Mouse (Mus musculus) heart, embryonic 15.5 days (tissue): ENCODE results near the gene Asxl1. TPM values are rescaled to one million over a fixed set of nuclear protein-coding genes. Genes with fewer than 3 reads are reported as not detected.

ENCODE experiments used
- ATAC-seq: fragments of 200-750 bp; cut with Nextera tagmentation; replicated peaks from 2 replicates; pipeline ENCODE4 v1.8.0; 2017; ENCODE audit warnings: low read depth, moderate TSS enrichment; ENCODE audit not compliant: insufficient number of reproducible peaks, insufficient read depth, low FRiP score
- H3K27ac ChIP-seq: fragments of 300-500 bp; sonication (generic); 2 replicates; pipeline ENCODE4 v1.5.1; 2015; ENCODE audit warnings: mild to moderate bottlenecking, inconsistent platforms
- H3K27me3 ChIP-seq: fragments of 300-500 bp; sonication (generic); 2 replicates; pipeline ENCODE4 v1.6.1; 2015; ENCODE audit warnings: inconsistent platforms
- H3K36me3 ChIP-seq: fragments of 300-500 bp; sonication (generic); 2 replicates; pipeline ENCODE4 v1.6.1; 2015; ENCODE audit warnings: mild to moderate bottlenecking, inconsistent platforms
- H3K4me1 ChIP-seq: fragments of 300-500 bp; sonication (generic); replicated peaks from 2 replicates; pipeline ENCODE4 v1.6.1; 2015; ENCODE audit warnings: inconsistent platforms
- H3K4me2 ChIP-seq: fragments of 300-500 bp; sonication (generic); 2 replicates; pipeline ENCODE4 v1.6.1; 2015; ENCODE audit warnings: inconsistent platforms, mild to moderate bottlenecking, moderate library complexity
- H3K4me3 ChIP-seq: fragments of 300-500 bp; sonication (generic); 2 replicates; pipeline ENCODE4 v1.5.1; 2015; ENCODE audit warnings: mild to moderate bottlenecking, inconsistent platforms
- H3K9ac ChIP-seq: fragments of 300-500 bp; sonication (generic); 2 replicates; pipeline ENCODE4 v1.6.1; 2015; ENCODE audit warnings: mild to moderate bottlenecking, inconsistent platforms
- H3K9me3 ChIP-seq: fragments of 300-500 bp; sonication (generic); replicated peaks from 2 replicates; pipeline ENCODE4 v1.6.1; 2016; ENCODE audit warnings: inconsistent platforms
- WGBS: fragments of 180-500 bp; shearing (Covaris S2); methylation state at CpG from one replicate; pipeline ENCODE4 v1.1.7; 2015; ENCODE audit warnings: mixed read lengths; 5-methylcytosine and 5-hydroxymethylcytosine counted together
- polyA plus RNA-seq: library from polyadenylated mRNA; unstranded; fragments of >200 nt; fragmentation: Nextera tagmentation; extraction: Ambion mirVana; gene quantifications from 2 replicates; pipeline ENCODE4 v1.2.1, GENCODE M21; 2015

Asxl1 gene
- polyA plus RNA-seq, 1 experiment from 2014 or later: 9.8 TPM

- Histone ChIP-seq H3K4me3 (no peak overlapping the region), H3K27me3 (no peaks in the 10 kb centered on the region), H3K36me3 (peaks cover 54% of the 10 kb centered on the region), H3K9me3 (no peaks in the 10 kb centered on the region), H3K9ac (no peak overlapping the region), H3K4me2 (no peak overlapping the region), H3K4me1 (peaks cover 3% of the 10 kb centered on the region; the same call in 1 of the 2 replicates), H3K27ac (peak overlapping the region; percentile 38; the same call in 1 of the 2 replicates)
- 67% methylated on average over 8 of the region's 8 CpGs for WGBS
- no peak for ATAC-seq
These were observed 26.5 kb upstream of the Asxl1 start for GRCm38 (mm10) chr2:153319036-153319643.

DNA sequence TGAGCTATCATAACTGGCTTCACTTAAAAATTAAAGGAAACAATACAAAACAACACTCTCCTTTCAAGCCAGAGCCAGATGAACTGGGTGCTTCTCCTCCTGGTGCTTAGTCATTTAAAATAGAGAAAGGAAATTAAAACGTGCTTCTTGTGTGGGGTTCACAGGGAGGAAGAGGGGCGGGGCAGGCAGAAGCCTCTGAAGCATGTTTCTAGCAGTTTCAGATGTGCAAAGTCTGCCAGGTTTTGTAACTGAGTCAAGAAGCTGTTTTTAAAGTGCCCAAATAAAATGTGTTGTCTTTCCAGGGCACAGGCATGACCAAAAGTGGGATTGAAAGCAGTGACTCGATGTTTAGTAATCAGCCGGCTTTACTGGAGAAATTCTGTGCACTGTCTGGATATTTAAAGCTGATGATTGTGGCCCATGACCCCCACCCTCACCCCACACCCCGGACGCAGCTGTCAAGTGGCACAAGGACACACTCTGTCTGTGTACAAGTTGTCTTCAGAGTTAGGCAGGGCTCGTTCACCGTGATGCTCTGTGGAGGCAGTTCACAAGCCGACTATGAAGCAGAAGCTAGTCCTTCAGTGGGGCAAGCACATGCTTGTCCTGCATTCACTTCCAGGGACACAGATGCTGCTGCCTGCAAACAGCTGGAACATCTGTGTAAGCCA is 19.8 kb upstream of the Asxl1 start:
- H3K27me3 ChIP-seq: no peaks in the 10 kb centered on the region
- no peaks in the 10 kb centered on the region for H3K4me1 ChIP-seq
- H3K27ac ChIP-seq: no peak overlapping the region
- no peaks in the 10 kb centered on the region for H3K9me3 ChIP-seq
- WGBS: 67% methylated on average over 9 of the region's 9 CpGs
- no peak overlapping the region for H3K9ac ChIP-seq
- H3K4me3 ChIP-seq: no peak overlapping the region
- peaks cover 51% of the 10 kb centered on the region for H3K36me3 ChIP-seq
- no peak for ATAC-seq
- no peak overlapping the region for H3K4me2 ChIP-seq

DNA sequence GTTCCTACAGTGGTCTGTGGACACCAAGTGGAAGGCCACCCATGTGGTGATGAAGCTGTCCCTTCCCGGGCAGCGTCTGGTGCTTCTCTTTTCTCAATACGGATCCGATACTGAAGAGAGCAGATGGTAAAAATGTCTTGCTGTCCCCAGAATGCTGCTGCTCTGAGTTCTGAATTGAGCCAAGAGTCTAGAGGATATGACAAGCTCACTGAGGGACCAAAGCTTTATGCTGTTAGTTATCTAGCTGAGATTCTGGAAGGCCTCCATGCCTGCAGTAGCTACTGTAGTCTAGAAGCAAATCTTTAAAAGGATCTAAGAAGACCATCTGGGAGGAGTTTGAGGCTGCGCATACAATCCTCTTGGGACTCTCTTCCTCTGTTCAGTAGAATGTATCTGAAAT is 13.4 kb upstream of the Asxl1 start:
- no peak for ATAC-seq
- Histone ChIP-seq H3K27ac (no peak overlapping the region), H3K9me3 (no peaks in the 10 kb centered on the region), H3K4me3 (no peak overlapping the region), H3K4me1 (peaks cover 2% of the 10 kb centered on the region), H3K36me3 (peaks cover 18% of the 10 kb centered on the region; the same call in 1 of the 2 replicates), H3K9ac (no peak overlapping the region), H3K27me3 (no peaks in the 10 kb centered on the region), H3K4me2 (no peak overlapping the region)
- 92% methylated on average over 5 of the region's 5 CpGs for WGBS

GRCm38 (mm10) chr2:153332981-153333380 is 12.6 kb upstream of the Asxl1 start:
- ATAC-seq: no peak
- Histone ChIP-seq H3K4me2 (no peak overlapping the region), H3K9ac (no peak overlapping the region), H3K27ac (0 out of 2 replicates have a peak overlapping the region, but pooled peaks have one; percentile 46), H3K27me3 (no peaks in the 10 kb centered on the region), H3K4me3 (no peak overlapping the region), H3K36me3 (peaks cover 18% of the 10 kb centered on the region; the same call in 1 of the 2 replicates), H3K4me1 (peaks cover 8% of the 10 kb centered on the region), H3K9me3 (no peaks in the 10 kb centered on the region)
- 93% methylated on average over 3 of the region's 3 CpGs for WGBS

GRCm38 (mm10) chr2:153333822-153334232 is 11.8 kb upstream of the Asxl1 start:
- WGBS: 62% methylated on average over 6 of the region's 6 CpGs
- Histone ChIP-seq H3K4me3 (no peak overlapping the region), H3K27me3 (no peaks in the 10 kb centered on the region), H3K27ac (peak overlapping the region; percentile 46), H3K9me3 (no peaks in the 10 kb centered on the region), H3K4me2 (no peak overlapping the region), H3K4me1 (peaks cover 8% of the 10 kb centered on the region), H3K9ac (no peak overlapping the region), H3K36me3 (peaks cover 13% of the 10 kb centered on the region; the same call in 1 of the 2 replicates)
- ATAC-seq: no peak

- H3K36me3 ChIP-seq: peaks cover 10% of the 10 kb centered on the region; the same call in 1 of the 2 replicates
- H3K9ac ChIP-seq: no peak overlapping the region
- peaks cover 8% of the 10 kb centered on the region for H3K4me1 ChIP-seq
- no peaks in the 10 kb centered on the region for H3K27me3 ChIP-seq
- no peak overlapping the region for H3K4me3 ChIP-seq
- no peaks in the 10 kb centered on the region for H3K9me3 ChIP-seq
- no peak overlapping the region for H3K4me2 ChIP-seq
- H3K27ac ChIP-seq: peak overlapping the region; percentile 46; the same call in 1 of the 2 replicates
- no peak for ATAC-seq
- WGBS: 72% methylated on average over 3 of the region's 3 CpGs
These were observed 11.3 kb upstream of the Asxl1 start for GRCm38 (mm10) chr2:153334281-153334680.

DNA sequence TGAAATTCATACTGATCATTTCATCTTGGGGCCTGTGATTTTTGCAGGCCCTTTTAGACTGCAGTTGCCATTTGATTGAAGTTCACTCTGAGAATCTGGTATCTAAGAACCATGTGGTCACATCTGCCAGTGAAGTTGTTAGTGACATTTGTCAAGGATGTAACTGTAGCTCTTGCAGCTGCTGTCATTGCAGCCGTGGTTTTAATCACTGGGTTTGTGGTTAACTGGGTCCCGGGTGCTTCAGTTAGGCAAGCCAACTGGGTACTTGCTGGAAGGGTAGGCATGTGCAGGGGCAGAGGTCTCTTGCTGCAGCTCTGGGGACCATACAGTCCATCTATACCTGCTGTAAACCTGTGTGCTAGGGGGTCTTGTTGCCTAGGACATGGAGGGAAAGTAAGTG is 9.5 kb upstream of the Asxl1 start:
- 38% methylated on average over 2 of the region's 2 CpGs for WGBS

GRCm38 (mm10) chr2:153338361-153339350 is 7.0 kb upstream of the Asxl1 start:
- Histone ChIP-seq H3K27me3 (no peaks in the 10 kb centered on the region), H3K27ac (no peak overlapping the region), H3K4me1 (peaks cover 10% of the 10 kb centered on the region), H3K4me3 (no peak overlapping the region), H3K9ac (no peak overlapping the region), H3K36me3 (peaks cover 6% of the 10 kb centered on the region; the same call in 1 of the 2 replicates), H3K9me3 (no peaks in the 10 kb centered on the region), H3K4me2 (no peak overlapping the region)
- 75% methylated on average over 9 of the region's 9 CpGs for WGBS
- ATAC-seq: no peak

More for the DNA sequence above, 9.5 kb upstream of the Asxl1 start:
- H3K4me3 ChIP-seq: no peak overlapping the region
- no peak overlapping the region for H3K9ac ChIP-seq
- H3K27ac ChIP-seq: no peak overlapping the region
- H3K4me2 ChIP-seq: no peak overlapping the region
- H3K27me3 ChIP-seq: no peaks in the 10 kb centered on the region
- ATAC-seq: no peak
- peaks cover 8% of the 10 kb centered on the region for H3K4me1 ChIP-seq
- H3K36me3 ChIP-seq: peaks cover 1% of the 10 kb centered on the region; the same call in 1 of the 2 replicates
- no peaks in the 10 kb centered on the region for H3K9me3 ChIP-seq

DNA sequence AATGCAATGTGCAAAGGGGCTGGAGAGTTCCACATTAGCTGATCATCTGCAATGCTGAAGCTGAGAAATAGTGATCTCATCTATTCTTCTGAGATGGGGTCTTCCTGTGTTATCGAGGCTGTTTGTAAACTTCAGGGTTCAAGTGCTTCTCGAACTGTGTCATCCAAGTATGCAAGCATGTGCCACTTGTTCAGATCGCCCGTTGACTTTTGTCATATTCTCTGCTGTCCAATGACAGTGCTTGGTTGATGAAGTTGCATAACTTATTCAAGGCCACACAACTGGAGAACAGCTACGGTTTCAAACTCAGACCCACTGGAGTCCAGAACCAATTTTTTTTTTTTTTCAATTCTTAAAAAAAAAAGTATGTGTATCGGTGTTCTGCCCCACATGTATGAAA is 3.5 kb upstream of the Asxl1 start:
- WGBS: 90% methylated on average over 6 of the region's 6 CpGs
- Histone ChIP-seq H3K4me3 (no peak overlapping the region), H3K4me1 (peaks cover 17% of the 10 kb centered on the region), H3K4me2 (no peak overlapping the region), H3K9ac (no peak overlapping the region), H3K36me3 (peaks cover 6% of the 10 kb centered on the region; the same call in 1 of the 2 replicates), H3K27me3 (no peaks in the 10 kb centered on the region), H3K9me3 (no peaks in the 10 kb centered on the region), H3K27ac (no peak overlapping the region)
- ATAC-seq: no peak

GRCm38 (mm10) chr2:153342602-153343001 is 3.0 kb upstream of the Asxl1 start:
- Histone ChIP-seq H3K27ac (no peak overlapping the region), H3K4me1 (peaks cover 13% of the 10 kb centered on the region), H3K4me3 (no peak overlapping the region), H3K9ac (no peak overlapping the region), H3K36me3 (peaks cover 6% of the 10 kb centered on the region; the same call in 1 of the 2 replicates), H3K27me3 (no peaks in the 10 kb centered on the region), H3K9me3 (no peaks in the 10 kb centered on the region), H3K4me2 (no peak overlapping the region)
- 70% methylated on average over 3 of the region's 3 CpGs for WGBS
- no peak for ATAC-seq

GRCm38 (mm10) chr2:153343191-153343590 is 2.4 kb upstream of the Asxl1 start:
- ATAC-seq: no peak
- no peak overlapping the region for H3K4me3 ChIP-seq
- no peak overlapping the region for H3K27ac ChIP-seq
- H3K9ac ChIP-seq: no peak overlapping the region
- H3K36me3 ChIP-seq: peaks cover 6% of the 10 kb centered on the region; the same call in 1 of the 2 replicates
- H3K4me1 ChIP-seq: peaks cover 12% of the 10 kb centered on the region
- H3K4me2 ChIP-seq: no peak overlapping the region
- no peaks in the 10 kb centered on the region for H3K9me3 ChIP-seq
- H3K27me3 ChIP-seq: no peaks in the 10 kb centered on the region
